Mouse (Mus musculus) thymus, adult 2 months (tissue): ENCODE results near the gene Hist1h2be. TPM values are rescaled to one million over a fixed set of nuclear protein-coding genes. Genes with fewer than 3 reads are reported as not detected.

Experiments
- DNase-seq: peaks from one replicate; pipeline ENCODE4 v3.0.0; 2021
- H3K27ac ChIP-seq: fragments of 200-500 bp; 2 replicates; pipeline ENCODE4 v1.5.1; 2012; ENCODE audit warnings: low read length, control low read depth; ENCODE audit not compliant: control insufficient read depth, insufficient read depth
- H3K27me3 ChIP-seq: fragments of 200-500 bp; 2 replicates; pipeline ENCODE4 v1.6.1; 2012; ENCODE audit warnings: mild to moderate bottlenecking, low read length, moderate library complexity, mixed read lengths; ENCODE audit not compliant: control insufficient read depth, insufficient read depth
- H3K36me3 ChIP-seq: fragments of 200-500 bp; 2 replicates; pipeline ENCODE4 v1.6.1; 2012; ENCODE audit warnings: mild to moderate bottlenecking, low read length, moderate library complexity; ENCODE audit not compliant: control insufficient read depth, insufficient read depth
- H3K4me1 ChIP-seq: fragments of 200-500 bp; replicated peaks from 2 replicates; pipeline ENCODE4 v1.6.1; 2012; ENCODE audit warnings: low read length; ENCODE audit not compliant: control insufficient read depth, insufficient read depth
- H3K4me3 ChIP-seq: fragments of 200-500 bp; 2 replicates; pipeline ENCODE4 v1.5.1; 2012; ENCODE audit warnings: mild to moderate bottlenecking, low read length, control low read depth, moderate library complexity; ENCODE audit not compliant: control insufficient read depth, insufficient read depth
- CTCF ChIP-seq: fragments of 200-500 bp; IDR thresholded peaks from 2 replicates; pipeline ENCODE4 v1.5.1; 2012; ENCODE audit warnings: mild to moderate bottlenecking, control low read depth, low read length, moderate library complexity, borderline replicate concordance; ENCODE audit not compliant: control insufficient read depth, poor library complexity, insufficient read depth; ENCODE audit errors: extremely low read depth
- WGBS: fragments of 180-500 bp; shearing (Covaris S2); methylation state at CpG from one replicate; pipeline ENCODE4 v1.1.7; 2018; 5-methylcytosine and 5-hydroxymethylcytosine counted together
- polyA plus RNA-seq: library from polyadenylated mRNA; depleted of rRNA; stranded (reverse); fragments of >200 nt; gene quantifications from 2 replicates; pipeline ENCODE4 v1.2.3, GENCODE M21; 2012; rRNA removed

Gene Hist1h2be
- polyA plus RNA-seq, 1 experiment, result 14.4 TPM

DNA sequence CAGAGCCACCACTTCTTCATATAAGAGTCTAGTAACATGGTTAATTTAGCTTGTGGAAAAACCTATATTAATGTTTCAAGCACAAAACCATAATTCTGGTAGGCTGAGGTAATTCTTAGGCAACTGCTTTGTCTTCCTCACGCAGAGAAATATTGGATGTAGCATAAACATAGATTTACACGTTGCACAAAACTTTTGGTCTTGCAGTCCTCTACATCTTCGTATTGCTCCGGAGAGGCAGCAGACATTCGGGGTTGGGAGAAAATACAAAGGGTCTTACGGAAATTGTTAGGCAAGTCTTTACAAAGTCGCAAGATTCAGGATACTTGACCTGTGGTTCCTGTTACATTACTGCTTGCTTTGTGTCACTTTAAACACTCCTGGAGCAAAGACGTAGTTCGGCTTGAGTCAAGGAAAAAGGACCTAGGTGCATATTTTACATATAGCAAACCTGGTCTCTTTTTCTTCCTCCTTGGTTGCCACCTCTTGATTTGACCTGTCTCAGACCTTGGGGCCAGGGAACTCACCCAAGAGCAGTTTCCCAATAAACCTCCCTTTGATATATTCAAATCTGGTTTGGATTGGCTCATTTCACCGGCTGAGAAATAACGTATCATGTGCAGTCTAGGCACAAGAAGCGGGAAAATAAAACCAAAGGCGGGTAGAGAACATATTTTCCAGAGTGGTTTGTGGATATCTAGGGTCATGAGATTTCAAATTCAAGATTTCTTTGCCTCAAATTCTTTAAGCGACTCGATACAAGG lies 86.4 kb downstream of the Hist1h2be start:
- WGBS, result under 1% methylated on average over 15 of the region's 15 CpGs
- Histone ChIP-seq H3K36me3 (no peaks in the 10 kb centered on the region), H3K27ac (no peak overlapping the region; the same call in none of the 2 replicates), H3K27me3 (no peaks in the 10 kb centered on the region), H3K4me1 (peaks cover 6% of the 10 kb centered on the region), H3K4me3 (no peak overlapping the region)
- no peak for TF ChIP-seq CTCF
- no peak for DNase-seq

Other genes starting within 250 kb of the Hist1h2be start
- gene Abt1, start 197.3 kb downstream of the Hist1h2be start, polyA plus RNA-seq, result 4.2 and 4.5 TPM in 2 replicates
- gene Btn1a1, start 155.2 kb downstream of the Hist1h2be start, polyA plus RNA-seq, result 0.05 and 0.15 TPM in 2 replicates
- 0.23 and 0.27 TPM in 2 replicates for gene Btn2a2, start 132.3 kb downstream of the Hist1h2be start, polyA plus RNA-seq
- gene Hist1h4h, start 90.1 kb downstream of the Hist1h2be start, polyA plus RNA-seq, result 150 and 182 TPM in 2 replicates
- 4,070 and 5,945 TPM in 2 replicates for gene Hist1h2af, start 87.2 kb downstream of the Hist1h2be start, polyA plus RNA-seq
- 496 and 661 TPM in 2 replicates for gene Hist1h3g, start 85.7 kb downstream of the Hist1h2be start, polyA plus RNA-seq
- 37.8 and 51.2 TPM in 2 replicates for gene Hist1h2bh, start 77.7 kb downstream of the Hist1h2be start, polyA plus RNA-seq
- 72.3 and 87.8 TPM in 2 replicates for gene Hist1h3f, start 77.1 kb downstream of the Hist1h2be start, polyA plus RNA-seq
- gene Hist1h4f, start 69.5 kb downstream of the Hist1h2be start, polyA plus RNA-seq, result 208 and 221 TPM in 2 replicates
- 1.9 and 2.9 TPM in 2 replicates for gene Hist1h1d, start 67.9 kb downstream of the Hist1h2be start, polyA plus RNA-seq
- 245 and 339 TPM in 2 replicates for gene Hist1h3e, start 58.8 kb downstream of the Hist1h2be start, polyA plus RNA-seq
- 174 and 210 TPM in 2 replicates for gene Hist1h2ae, start 49.9 kb downstream of the Hist1h2be start, polyA plus RNA-seq
- 523 and 578 TPM in 2 replicates for gene Hist1h2bg, start 49.7 kb downstream of the Hist1h2be start, polyA plus RNA-seq
- 277 and 362 TPM in 2 replicates for gene Hist1h2bf, start 46.9 kb downstream of the Hist1h2be start, polyA plus RNA-seq
- gene Hist1h2ad, start 46.7 kb downstream of the Hist1h2be start, polyA plus RNA-seq, result 76.8 and 109 TPM in 2 replicates
- 161 and 207 TPM in 2 replicates for gene Hist1h3d, start 45.4 kb downstream of the Hist1h2be start, polyA plus RNA-seq
- 115 and 120 TPM in 2 replicates for gene Hist1h4d, start 39.5 kb downstream of the Hist1h2be start, polyA plus RNA-seq
- 9.4 and 18.5 TPM in 2 replicates for gene Hist1h1e, start 1.4 kb upstream of the Hist1h2be start, polyA plus RNA-seq
- 11.0 and 12.9 TPM in 2 replicates for gene Hist1h2ac, start 62.8 kb upstream of the Hist1h2be start, polyA plus RNA-seq
- 153 and 154 TPM in 2 replicates for gene Hist1h2bc, start 63.1 kb upstream of the Hist1h2be start, polyA plus RNA-seq
- gene Hist1h1t, start 74.7 kb upstream of the Hist1h2be start, polyA plus RNA-seq, result 0.11 TPM in 1 of 2 replicates, not detected in the other
- 69.8 and 70.6 TPM in 2 replicates for gene Hist1h4c, start 77.3 kb upstream of the Hist1h2be start, polyA plus RNA-seq
- gene Hfe, start 89.7 kb upstream of the Hist1h2be start, polyA plus RNA-seq, result 9.8 and 13.5 TPM in 2 replicates
- gene Hist1h1c, start 117.7 kb upstream of the Hist1h2be start, polyA plus RNA-seq, result 40.9 and 48.1 TPM in 2 replicates
- 377 and 602 TPM in 2 replicates for gene Hist1h3c, start 124.5 kb upstream of the Hist1h2be start, polyA plus RNA-seq
- gene Hist1h2bb, start 125.6 kb upstream of the Hist1h2be start, polyA plus RNA-seq, result 160 and 224 TPM in 2 replicates
- 258 and 455 TPM in 2 replicates for gene Hist1h2ab, start 130.0 kb upstream of the Hist1h2be start, polyA plus RNA-seq
- 529 and 561 TPM in 2 replicates for gene Hist1h3b, start 131.1 kb upstream of the Hist1h2be start, polyA plus RNA-seq
- gene Hist1h4b, start 135.9 kb upstream of the Hist1h2be start, polyA plus RNA-seq, result 101 and 134 TPM in 2 replicates
- 295 and 320 TPM in 2 replicates for gene Hist1h4a, start 140.1 kb upstream of the Hist1h2be start, polyA plus RNA-seq
- 348 and 451 TPM in 2 replicates for gene Hist1h3a, start 141.3 kb upstream of the Hist1h2be start, polyA plus RNA-seq
- 18.2 and 21.2 TPM in 2 replicates for gene Hist1h1a, start 142.5 kb upstream of the Hist1h2be start, polyA plus RNA-seq
- not detected in 2 replicates for gene Trim38, start 148.8 kb upstream of the Hist1h2be start, polyA plus RNA-seq
- 0.08 and 0.26 TPM in 2 replicates for gene Slc17a2, start 185.9 kb upstream of the Hist1h2be start, polyA plus RNA-seq
- gene Slc17a3, start 218.3 kb upstream of the Hist1h2be start, polyA plus RNA-seq, result 0.05 and 0.13 TPM in 2 replicates
- gene Slc17a1, start 246.6 kb upstream of the Hist1h2be start, polyA plus RNA-seq, result 0.11 and 0.13 TPM in 2 replicates